22 mouse cellular contexts compared by ENCODE assay signal in genomic region chr16:44832286-44832685, GRCm38 (mm10). TPM values are rescaled to one million over a fixed set of nuclear protein-coding genes. Genes with fewer than 3 reads are reported as not detected.
"Had no signal": no experiment of that assay in that cellular context is flagged by ENCODE, and none has a peak within 500 bp of the region (broad histone marks: within the 10 kb centered on the region; RNA-seq: fewer than 3 reads in every experiment).

No protein-coding gene starts in this region.

- H3K27me3 ChIP-seq: liver, embryonic 15.5 days; lung, embryonic 15.5 days; midbrain, embryonic 13.5 days; midbrain, embryonic 15.5 days; neural tube, embryonic 12.5 days; stomach, embryonic 15.5 days had no signal

- ATAC-seq: liver, postnatal 0 days; lung, postnatal 0 days; midbrain, embryonic 13.5 days; midbrain, embryonic 15.5 days had no signal

- H3K9me3 ChIP-seq: liver, embryonic 15.5 days; lung, embryonic 15.5 days; megakaryocyte, embryonic 14.5 days; midbrain, embryonic 13.5 days; midbrain, embryonic 15.5 days; neural tube, embryonic 12.5 days; stomach, embryonic 15.5 days had no signal

- H3K4me1 ChIP-seq: liver, embryonic 15.5 days; lung, embryonic 15.5 days; megakaryocyte, embryonic 14.5 days; midbrain, embryonic 13.5 days; midbrain, embryonic 15.5 days; neural tube, embryonic 12.5 days; stomach, embryonic 15.5 days had no signal

- H3K36me3 ChIP-seq: liver, embryonic 15.5 days; lung, embryonic 15.5 days; midbrain, embryonic 13.5 days; midbrain, embryonic 15.5 days; neural tube, embryonic 12.5 days; stomach, embryonic 15.5 days had no signal

- DNase-seq: liver, postnatal 0 days; lung, adult 2 months; lung, postnatal 14 days; lung, postnatal 36 days; right cerebral cortex, postnatal 14 days; thymus, adult 2 months; thymus, postnatal 25 days had no signal

- H3K4me3 ChIP-seq: liver, embryonic 15.5 days; lung, embryonic 15.5 days; megakaryocyte, embryonic 14.5 days; midbrain, embryonic 13.5 days; midbrain, embryonic 15.5 days; neural tube, embryonic 12.5 days; stomach, embryonic 15.5 days had no signal

RNA-seq across cellular contexts. Expression of gene Cd200r4, which starts 20.8 kb away (rescaled TPM):
- total RNA-seq: midbrain, postnatal 0 days had no signal
- polyA plus RNA-seq: midbrain, embryonic 13.5 days; midbrain, embryonic 15.5 days; neural tube, embryonic 14.5 days; testis, adult 2 months had no signal

RNA-seq across cellular contexts. Expression of gene Cd200r2, which starts 34.6 kb away (rescaled TPM):
- total RNA-seq: monocyte, adult 5-6 weeks; neutrophil, adult 5-6 weeks had no signal
- polyA plus RNA-seq: liver, embryonic 15.5 days; lung, embryonic 15.5 days; lung, postnatal 0 days; midbrain, embryonic 11.5 days; midbrain, embryonic 13.5 days; midbrain, embryonic 15.5 days; midbrain, postnatal 0 days; neural tube, embryonic 12.5 days; stomach, postnatal 0 days; thymus, adult 2 months had no signal
